Mouse (Mus musculus) cerebellum, postnatal 10 days (tissue): Measurements from ENCODE around the gene Klf7.

Experiments used
- DNase-seq, 2 experiments: peaks; one replicate each; pipeline ENCODE4 v3.0.0; 2021; ENCODE audit warnings: mixed read lengths in 2 of 2

The Klf7 gene

DNA sequence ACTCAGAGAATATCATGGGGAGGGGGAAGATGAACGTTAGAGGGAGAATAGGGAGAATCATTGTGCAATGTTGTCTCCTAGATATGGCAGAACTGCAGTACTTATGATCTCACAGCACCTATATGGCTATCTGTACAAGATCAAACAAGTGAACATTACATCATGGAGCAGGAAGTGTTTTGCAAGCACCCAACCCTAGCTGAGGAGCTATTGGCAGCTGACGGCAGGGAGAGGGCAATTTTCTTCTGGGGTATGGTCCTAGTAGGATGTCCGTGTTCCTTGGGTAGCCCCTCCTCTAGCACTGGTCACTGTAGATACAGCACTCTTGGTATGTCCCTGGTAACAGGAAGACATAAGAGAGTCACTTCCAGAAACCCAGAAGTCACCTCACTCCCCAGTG lies 17.4 kb downstream of the Klf7 start:
- no peak for DNase-seq

- no peak for DNase-seq
Measured at GRCm38 (mm10) chr1:64101331-64101730, 20.8 kb downstream of the Klf7 start.

DNA sequence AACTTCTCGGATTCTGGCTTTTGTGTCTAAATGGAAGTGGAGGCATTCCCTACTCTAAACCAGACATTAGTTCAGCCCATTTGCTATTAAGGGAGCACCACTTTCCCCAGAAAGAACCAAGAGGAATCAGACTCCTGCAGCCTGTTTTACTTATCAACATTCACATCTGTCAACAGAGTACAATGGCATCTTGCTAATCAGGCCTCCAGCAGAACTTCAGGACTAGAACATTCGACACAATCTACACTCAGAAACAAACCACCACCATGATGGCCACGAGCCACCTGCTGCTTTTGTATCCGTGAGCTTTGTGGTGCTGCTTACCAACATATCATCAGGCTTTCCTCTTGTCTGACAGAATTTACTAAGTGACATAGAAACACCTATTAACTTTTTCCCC lies 23.3 kb downstream of the Klf7 start:
- DNase-seq, result no peak

DNA sequence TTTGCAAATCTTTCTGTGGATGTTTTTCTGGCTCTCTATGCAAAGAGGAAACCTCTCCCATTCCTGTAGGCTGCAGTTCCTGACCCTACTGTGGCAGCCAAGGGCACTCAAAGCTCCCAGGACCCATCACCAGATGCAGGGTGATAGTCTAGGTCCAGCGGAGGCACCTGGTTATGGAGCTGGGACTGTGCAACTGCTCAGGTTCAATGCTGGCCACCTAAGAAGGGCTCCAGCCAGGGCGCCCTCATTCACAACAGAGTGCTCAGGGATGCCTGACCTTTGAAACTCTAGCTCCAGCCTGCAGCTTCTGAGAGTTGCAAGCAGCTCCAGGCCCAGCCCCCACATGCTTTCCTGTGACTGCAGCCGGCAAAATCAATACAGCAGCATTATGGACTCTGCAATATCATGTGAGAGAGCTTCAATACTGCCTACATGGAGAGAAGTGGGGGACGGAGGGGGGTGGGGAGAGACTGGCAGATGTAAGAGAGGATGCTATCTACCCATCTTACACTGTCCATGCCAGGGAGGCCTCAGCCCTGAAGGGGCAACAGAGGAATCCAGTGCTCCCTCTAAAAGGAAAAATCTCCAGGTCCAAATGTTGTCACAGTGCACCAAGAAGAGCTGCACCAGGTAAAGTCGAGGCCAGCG lies 24.3 kb downstream of the Klf7 start:
- no peak for DNase-seq

DNA sequence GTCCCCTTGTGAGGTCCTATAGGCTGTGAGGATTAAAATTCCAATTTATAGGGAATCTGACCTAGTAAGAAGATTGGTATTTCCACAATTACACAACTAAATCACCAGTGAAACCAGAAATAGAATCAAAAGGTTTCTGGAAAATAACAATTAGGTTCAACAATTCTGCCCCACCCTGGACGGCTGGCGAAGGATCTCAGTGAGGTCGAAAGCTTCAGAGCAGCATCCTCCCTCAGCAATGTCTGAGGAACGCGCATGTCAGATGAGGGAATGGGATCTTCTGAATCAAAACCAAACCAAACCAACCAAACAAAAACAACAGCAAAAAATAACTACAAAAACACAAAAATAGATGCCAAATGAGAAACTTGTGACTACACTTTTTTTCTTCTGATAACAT lies 29.1 kb downstream of the Klf7 start:
- DNase-seq, result no peak

DNA sequence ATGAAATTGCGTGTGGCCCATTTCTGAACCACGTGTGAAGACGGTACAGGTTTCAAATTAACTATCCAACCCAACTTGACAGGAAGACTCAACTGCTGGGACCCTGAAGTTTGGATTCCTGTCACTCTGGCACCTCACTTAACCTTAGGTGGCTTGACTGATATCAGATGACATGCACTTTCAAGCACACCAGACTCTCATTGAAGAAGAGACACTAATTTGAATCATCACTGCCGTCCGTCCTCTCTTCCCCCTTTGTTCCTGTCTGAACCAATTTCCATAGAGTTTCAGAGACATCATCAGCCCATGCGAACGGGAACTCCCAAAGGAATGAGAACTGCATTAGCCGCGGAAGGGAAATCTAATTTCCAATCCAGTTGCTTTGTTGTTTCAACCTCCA lies 30.5 kb downstream of the Klf7 start:
- no peak for DNase-seq

DNA sequence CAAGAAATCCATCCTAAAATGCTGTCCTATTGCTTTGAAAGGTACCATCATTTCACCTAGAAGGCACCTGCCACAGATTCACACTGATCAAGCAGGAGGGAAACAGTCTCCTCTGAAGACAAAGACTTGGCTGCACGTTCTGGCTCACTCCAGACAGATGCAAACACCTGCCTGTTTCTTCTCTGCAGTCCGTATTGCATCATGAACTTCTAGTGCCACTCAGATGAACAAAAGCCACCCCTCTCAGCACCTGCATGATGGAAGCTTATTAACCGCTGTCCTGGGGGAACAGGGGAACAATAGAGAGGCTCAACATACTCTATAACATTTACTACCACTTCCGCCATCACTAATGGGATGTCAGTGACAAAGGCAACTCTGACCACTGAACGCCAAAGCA lies 31.5 kb downstream of the Klf7 start:
- DNase-seq, result no peak

- no peak for DNase-seq
Measured at GRCm38 (mm10) chr1:64089691-64090090, 32.4 kb downstream of the Klf7 start.

DNA sequence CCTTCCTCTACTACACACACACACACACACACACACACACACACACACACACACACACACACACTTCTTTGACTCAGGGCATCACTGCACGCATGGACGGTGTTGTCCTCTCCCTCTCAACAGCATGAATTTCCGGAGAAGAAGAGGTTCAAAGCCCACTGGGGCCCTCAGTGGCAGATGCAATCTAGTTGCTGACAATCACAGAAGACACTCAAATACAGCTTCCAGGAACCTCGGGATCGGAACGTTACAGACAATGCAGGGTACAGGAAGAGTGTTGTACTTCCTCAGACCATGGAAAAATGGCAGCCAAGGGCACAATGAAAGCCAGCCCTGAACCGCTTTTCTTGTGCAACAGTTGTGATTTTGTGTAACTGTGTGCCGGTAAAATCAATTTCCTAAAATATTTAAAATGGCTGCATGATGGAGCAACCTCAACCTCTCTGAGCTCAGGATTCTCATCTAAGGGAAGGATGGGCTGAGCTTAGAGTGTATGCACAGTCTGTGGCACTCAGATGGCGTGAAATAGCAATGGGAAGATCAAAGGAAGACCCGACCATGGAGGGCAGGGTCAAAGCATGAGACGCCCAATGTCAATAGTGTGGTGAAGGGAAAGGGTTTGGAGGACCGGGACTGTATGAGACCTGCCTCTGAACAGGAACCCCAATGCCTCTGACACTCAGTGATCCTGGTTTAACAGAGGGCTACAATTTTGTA lies 33.3 kb downstream of the Klf7 start:
- DNase-seq, result peak in 1 of 2 experiments; percentile 48

DNA sequence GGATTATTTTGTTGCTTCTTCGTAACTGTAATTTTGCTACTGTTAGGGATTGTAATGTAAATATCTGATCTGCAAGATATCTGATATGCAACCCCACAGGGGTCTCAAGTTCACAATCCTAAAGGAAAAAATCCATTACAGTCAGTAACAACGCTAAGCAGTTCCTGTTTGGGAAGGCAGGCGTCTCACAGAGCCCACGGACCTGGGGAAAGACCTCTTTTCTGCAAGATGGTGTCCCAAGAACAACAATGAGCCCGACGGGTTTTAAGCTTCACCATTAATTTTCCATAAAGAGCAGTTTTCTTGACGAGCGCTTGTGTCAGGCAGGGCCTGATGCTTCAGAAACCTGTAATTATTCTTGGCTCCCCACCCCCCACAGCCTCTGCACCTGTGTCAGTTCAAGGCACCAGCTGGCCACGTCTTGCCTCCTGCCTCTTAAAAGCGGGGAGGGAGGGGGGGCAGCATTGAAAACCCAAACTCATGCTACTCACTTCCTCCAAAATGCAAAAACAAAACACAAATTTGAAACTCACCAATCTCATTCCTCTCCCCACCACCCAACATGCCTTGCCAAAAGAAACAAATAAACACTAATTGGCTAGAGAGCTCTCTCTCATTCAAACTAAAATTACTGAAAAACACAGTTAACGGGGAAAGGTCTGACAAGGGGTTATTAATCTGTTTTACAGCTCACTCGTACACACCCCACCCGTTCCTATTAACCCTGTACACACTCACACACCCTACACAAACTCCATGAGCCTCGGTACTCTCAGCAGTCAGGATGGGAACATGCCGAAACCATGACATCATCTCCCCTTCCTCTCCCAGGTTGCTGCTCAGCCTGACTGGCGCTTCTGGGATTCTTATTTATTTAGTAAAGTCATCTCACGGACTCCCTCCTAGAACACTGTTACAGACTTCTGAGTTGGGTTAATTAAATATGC lies 34.2 kb downstream of the Klf7 start:
- DNase-seq, result peak; percentile 94 to 95

DNA sequence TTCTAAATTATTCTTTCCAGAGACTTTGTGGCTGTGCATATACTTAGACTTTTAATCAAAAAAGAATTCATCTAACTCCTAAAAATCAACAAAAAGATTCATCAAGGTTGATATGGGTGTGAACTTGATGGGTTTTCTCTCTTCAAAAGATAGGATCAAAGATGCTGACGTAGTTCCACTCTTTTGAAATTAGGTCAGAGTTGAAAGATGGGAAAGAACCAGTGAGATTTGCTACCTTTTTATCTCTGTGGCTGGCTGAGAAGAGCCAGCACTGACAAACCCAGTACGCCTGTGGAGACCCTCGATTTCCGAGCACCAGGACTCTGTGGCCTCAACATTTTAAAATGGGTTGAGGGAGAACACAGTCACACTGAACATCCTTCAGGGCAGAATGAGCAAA lies 36.2 kb downstream of the Klf7 start:
- no peak for DNase-seq

GRCm38 (mm10) chr1:64085361-64085760 lies 36.7 kb downstream of the Klf7 start:
- DNase-seq, result peak in 1 of 2 experiments; percentile 30

DNA sequence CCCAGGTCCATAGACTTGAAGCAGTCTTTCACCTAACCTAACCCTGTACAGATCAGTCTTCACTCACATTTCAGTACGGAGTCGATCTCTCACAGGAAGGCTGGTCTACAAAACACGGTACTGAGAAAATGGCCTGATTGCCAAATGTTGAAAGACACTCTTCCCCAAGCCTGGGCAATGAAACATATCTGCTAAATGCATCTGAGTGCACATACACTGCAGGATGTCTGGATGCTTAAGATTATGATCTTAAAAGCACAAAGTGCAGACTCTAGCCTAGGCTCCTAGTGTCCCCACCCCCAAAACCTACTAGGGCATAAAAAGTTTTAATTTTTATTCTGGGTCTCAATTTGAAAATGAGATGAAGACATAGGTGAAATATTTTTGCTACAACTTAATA lies 37.4 kb downstream of the Klf7 start:
- no peak for DNase-seq

DNA sequence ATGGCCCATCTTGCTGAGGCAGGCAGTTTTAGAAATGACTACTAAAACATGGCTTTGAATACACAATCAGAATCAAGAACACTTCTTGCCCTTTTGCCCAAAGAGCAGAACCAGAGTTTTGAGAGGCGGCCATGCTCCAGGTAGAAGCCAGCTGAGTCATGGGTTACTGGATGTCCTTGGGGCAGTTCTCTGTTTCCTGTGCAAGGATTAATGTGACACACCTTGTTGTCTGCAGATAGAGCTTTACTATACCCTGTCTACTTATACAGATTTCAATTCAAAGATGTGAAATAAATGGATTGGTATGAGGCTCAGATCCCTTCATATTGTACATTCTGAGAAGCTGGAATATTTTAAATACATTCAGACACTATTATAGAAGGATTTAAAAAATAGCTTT lies 40.3 kb downstream of the Klf7 start:
- DNase-seq, result no peak

DNA sequence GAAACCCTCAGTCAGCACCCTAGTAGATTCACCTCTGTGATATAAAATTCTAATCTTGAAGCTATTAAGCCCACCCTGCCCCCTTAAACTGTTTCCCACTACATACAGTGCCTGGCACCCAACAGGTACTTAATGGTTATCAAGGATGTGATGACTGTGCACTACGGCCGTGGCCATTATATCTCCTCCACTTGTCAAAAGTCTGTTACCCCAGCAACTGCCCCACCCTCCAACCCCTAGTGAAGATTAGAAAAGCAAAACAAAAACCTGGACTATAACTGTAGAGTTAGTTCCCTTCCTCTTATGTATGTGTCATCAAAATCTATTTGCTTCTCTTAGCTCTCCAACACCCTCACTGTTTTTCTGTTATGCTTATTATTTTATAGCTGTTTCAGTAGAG lies 40.9 kb downstream of the Klf7 start:
- DNase-seq, result no peak

DNA sequence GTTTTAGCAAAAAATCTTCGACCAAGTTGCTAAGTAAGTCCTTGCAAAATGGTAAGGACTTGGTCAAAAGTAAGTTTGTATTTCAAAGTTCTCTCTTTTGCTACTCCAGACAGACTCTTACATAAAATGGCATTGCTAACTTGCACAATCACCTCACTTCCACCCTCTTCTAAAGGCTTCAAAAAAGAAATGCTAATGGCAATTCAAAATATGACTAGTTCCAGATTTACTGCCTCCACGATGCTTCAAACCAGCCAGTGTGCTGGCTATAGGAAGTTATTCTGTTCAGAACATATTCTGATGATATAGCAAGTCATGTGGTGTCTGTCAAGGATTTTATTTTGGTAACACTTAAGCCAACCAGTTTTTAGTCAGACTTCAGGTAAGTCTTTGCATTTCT lies 41.8 kb downstream of the Klf7 start:
- no peak for DNase-seq

DNA sequence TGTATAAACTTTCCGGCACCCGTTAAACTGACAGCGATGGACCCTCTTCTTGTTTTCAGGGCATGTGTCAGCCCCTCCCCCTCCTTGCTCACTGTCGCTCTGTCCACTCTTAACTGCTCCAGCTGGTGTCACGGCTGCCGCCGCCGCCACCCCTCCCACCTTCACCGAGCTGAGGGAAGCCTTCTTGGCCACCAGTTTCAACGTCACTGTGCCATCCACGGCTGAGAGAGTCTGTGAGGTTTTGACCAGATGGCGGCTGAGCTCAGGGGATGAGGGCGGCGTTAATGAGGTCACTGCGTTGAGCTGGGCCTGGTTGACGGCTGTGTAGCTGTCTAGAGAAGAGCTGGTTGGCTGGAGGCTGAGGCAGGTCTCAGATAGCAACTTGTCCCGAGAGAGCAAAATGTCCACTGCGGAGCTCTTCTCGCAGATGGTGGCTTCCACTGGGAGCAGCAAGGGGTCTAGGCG lies 43.3 kb downstream of the Klf7 start:
- peak; percentile 91 to 94 for DNase-seq

DNA sequence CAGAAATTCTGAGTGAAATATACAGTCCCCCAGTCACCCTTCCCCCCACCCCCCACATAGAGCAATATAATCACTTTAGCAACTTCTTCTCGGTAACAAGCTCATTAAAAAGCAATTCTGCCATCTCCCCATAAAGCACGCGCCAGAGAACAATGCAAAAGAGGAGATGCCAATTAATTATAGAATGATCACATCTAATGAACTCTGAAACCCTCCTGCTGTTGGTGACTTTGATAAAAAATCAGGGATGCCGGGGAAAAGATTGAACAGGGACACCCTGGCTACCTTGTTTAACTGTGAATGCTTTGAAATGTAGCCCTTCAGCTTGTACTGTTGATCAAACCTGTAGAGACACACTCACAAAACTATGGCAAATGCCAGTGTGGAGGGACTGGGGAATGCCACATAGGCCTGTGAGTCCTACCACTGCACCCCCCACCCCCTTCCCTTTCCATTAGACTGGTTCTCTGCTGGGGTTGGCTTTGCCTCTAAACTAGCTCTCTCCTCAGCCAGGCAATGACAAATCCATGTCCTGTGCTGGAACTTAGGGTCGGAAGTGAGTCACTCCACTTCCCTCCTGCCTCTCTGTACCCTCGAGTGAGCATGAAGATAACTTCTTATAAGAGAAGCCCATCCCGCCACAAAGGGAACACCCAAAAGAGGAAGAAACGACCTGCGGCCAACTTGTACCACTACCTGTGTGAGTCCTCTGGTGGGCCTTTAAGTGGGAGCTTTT lies 43.9 kb downstream of the Klf7 start:
- DNase-seq, result peak; percentile 51 to 54

DNA sequence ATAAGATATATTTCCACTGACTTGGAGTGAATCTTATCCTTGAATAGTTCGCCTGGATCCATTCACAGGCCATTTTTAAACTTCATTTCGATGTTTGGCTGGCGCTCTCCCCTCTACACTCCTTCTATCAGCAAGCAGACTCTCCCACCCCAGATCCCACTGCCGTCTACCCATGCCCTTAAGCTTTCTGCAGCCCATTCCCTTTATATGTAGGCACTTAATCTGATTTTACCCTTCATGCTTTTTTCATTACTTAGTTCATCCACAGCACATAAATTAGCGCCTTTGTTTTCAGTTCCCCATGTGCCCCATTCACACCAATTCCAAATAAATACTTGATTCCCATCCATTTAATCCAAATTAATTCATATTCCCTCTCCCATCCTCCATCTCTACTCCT lies 48.0 kb downstream of the Klf7 start:
- DNase-seq, result no peak

- DNase-seq, result no peak
Measured at GRCm38 (mm10) chr1:64070947-64071346, 51.1 kb downstream of the Klf7 start.

GRCm38 (mm10) chr1:64066320-64067254 lies 55.5 kb downstream of the Klf7 start:
- peak; percentile 77 to 81 for DNase-seq

DNA sequence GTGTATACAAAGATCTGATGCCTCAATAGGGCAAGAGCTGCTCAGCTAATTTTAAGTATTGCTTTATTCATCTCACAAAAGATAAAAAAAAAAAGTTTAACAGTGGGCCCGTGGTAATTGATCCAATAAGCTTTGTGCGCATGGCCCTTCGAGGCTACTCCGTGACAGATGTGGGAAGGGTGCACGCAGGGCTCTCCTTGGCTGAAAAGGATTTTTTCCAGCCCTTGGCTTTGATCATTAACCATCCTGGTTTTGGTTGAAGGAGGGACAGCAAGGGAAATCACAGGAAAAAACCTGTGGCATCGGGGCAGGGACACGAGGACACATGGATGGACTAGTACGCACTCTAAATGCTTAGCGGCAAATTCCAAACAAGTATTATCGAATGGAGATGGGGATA lies 60.6 kb downstream of the Klf7 start:
- no peak for DNase-seq
